Mouse (Mus musculus) G1E (cell line): ENCODE measurements around the gene Rffl.

Experiments used
- CTCF ChIP-seq: IDR thresholded peaks from 2 replicates; pipeline ENCODE4 v1.5.1; 2012; ENCODE audit warnings: low read depth, low read length, inconsistent platforms, mixed read lengths
- GATA1 ChIP-seq: IDR thresholded peaks from 2 replicates; pipeline ENCODE4 v1.6.1; 2012; ENCODE audit warnings: borderline replicate concordance, low read length, inconsistent platforms, mixed read lengths

- no peak for TF ChIP-seq CTCF
- no peak for TF ChIP-seq GATA1
These were observed 34.8 kb upstream of the Rffl start for GRCm38 (mm10) chr11:82905816-82906215.
